Mouse (Mus musculus): ENCODE measurements around the gene Esrra. TPM values are rescaled to one million over a fixed set of nuclear protein-coding genes. Genes with fewer than 3 reads are reported as not detected.
"Not testable (repeated sequence)": the region's sequence is repeated elsewhere in the genome, so short reads cannot be mapped to it uniquely, and the experiment has no call there.

Gene Esrra
- polyA plus RNA-seq, 1 experiment from 2014 or later, result 13.2 TPM

DNA sequence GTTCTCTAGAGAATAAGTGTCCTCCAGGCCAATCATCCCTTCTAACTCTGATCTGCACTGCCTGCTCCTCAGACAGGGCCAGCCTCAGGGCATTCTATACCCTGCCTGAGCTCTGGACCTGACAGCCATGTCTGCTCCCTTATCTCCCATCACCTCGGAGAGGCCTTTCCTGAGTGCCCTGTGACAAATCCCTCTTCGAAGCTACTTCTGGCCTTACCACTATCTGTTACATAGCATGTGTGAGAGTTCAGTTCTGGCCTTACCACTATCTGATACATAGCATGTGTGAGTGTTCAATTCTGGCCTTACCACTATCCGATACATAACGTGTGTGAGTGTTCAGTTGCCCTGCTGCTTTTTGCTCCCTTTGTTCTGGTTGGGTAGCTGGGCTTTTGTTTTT, 6.3 kb downstream of the Esrra start:
- no peak overlapping the region for H3K4me3 ChIP-seq (ENCODE audit: low read depth, low read length)
- H3K4me2 ChIP-seq (ENCODE audit: low read length), result no peak overlapping the region
- ATAC-seq, result no peak
- H3K4me1 ChIP-seq (ENCODE audit: control insufficient read depth, insufficient read depth, low read length), result peaks cover 15% of the 10 kb centered on the region
- H3K9me3 ChIP-seq (replicated peaks; ENCODE audit: control insufficient read depth, low read length, poor library complexity, severe bottlenecking), result no peaks in the 10 kb centered on the region
- 90% methylated on average over 4 of the region's 4 CpGs for WGBS
- no peak overlapping the region for H3K9ac ChIP-seq (ENCODE audit: low read depth, low read length)
- no peaks in the 10 kb centered on the region for H3K27me3 ChIP-seq (ENCODE audit: control insufficient read depth, insufficient read depth, low read depth, low read length)
- H3K27ac ChIP-seq (ENCODE audit: low read length), result no peak overlapping the region
- H3K36me3 ChIP-seq (ENCODE audit: control insufficient read depth, insufficient read depth, low read length), result peaks cover 16% of the 10 kb centered on the region

DNA sequence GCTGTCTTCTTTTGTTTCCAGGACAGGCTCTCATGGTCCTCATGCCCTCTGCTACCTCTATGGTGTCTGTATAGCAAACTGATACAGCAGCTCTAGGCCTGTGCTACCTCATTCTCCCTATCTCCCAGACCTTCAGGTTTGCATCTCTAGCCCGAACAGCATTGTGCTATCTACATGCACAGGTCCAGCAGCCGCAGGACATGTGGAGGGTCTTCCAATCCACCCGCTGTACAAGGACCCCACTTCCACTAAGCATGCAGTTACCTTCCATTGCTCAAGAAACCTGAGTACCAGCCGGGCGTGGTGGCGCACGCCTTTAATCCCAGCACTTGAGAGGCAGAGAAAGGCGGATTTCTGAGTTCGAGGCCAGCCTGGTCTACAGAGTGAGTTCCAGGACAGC, 7.1 kb downstream of the Esrra start:
- no peak for ATAC-seq
- H3K36me3 ChIP-seq (ENCODE audit: control insufficient read depth, insufficient read depth, low read length), result peaks cover 16% of the 10 kb centered on the region
- H3K27me3 ChIP-seq (ENCODE audit: control insufficient read depth, insufficient read depth, low read depth, low read length), result no peaks in the 10 kb centered on the region
- no peak overlapping the region for H3K27ac ChIP-seq (ENCODE audit: low read length)
- WGBS, result 95% methylated on average over 9 of the region's 9 CpGs
- no peak overlapping the region for H3K4me2 ChIP-seq (ENCODE audit: low read length)
- H3K4me3 ChIP-seq (ENCODE audit: low read depth, low read length), result no peak overlapping the region
- H3K9ac ChIP-seq (ENCODE audit: low read depth, low read length), result no peak overlapping the region
- H3K4me1 ChIP-seq (ENCODE audit: control insufficient read depth, insufficient read depth, low read length), result peaks cover 8% of the 10 kb centered on the region; the same call in 1 of the 2 replicates
- H3K9me3 ChIP-seq (replicated peaks; ENCODE audit: control insufficient read depth, low read length, poor library complexity, severe bottlenecking), result no peaks in the 10 kb centered on the region

DNA sequence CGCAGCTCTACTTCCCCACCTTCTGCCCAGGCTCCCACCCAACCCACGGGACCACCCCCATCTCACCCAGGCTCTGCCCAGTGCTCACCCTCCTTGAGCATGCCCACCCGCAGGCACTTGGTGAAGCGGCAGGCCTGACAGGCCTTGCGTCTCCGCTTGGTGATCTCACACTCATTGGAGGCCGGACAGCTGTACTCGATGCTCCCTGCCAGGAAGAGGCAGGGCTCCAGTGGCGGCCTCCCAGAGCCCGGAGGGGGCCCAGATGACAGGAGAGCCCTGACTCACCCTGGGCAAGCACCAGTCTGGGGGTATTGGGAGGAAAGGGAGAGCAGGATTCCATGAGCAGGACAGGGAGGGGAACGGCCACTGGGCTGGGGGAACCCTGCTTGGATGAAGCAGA, 7.6 kb downstream of the Esrra start:
- Histone ChIP-seq H3K4me1 (ENCODE audit: control insufficient read depth, insufficient read depth, low read length) (peaks cover 8% of the 10 kb centered on the region), H3K36me3 (ENCODE audit: control insufficient read depth, insufficient read depth, low read length) (peaks cover 16% of the 10 kb centered on the region), H3K4me2 (ENCODE audit: low read length) (no peak overlapping the region), H3K9ac (ENCODE audit: low read depth, low read length) (no peak overlapping the region), H3K4me3 (ENCODE audit: low read depth, low read length) (no peak overlapping the region), H3K27me3 (ENCODE audit: control insufficient read depth, insufficient read depth, low read depth, low read length) (no peaks in the 10 kb centered on the region), H3K9me3 (replicated peaks; ENCODE audit: control insufficient read depth, low read length, poor library complexity, severe bottlenecking) (no peaks in the 10 kb centered on the region), H3K27ac (ENCODE audit: low read length) (no peak overlapping the region)
- no peak for ATAC-seq
- WGBS, result 83% methylated on average over 11 of the region's 11 CpGs

DNA sequence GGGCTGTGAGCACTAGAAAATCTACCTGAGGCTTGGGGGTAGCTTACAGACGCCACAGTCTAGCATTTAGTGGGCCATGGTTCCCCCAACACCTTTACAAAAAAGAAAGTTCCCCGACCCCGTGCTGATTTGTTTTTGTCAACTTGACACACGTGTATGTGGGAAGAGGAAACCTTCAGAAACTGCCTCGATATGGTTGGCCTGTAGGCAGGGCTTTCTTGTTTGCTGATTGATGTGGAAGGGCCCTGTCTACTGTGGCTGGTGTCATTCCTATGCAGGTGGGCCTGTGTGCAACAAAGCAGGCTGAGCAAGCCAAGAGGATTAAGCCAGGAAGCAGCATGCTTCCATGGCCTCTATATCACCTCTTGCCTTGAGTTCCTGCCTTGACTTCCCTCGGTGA, 8.6 kb downstream of the Esrra start:
- H3K4me3 ChIP-seq (ENCODE audit: low read depth, low read length), result no peak overlapping the region
- 88% methylated on average over 6 of the region's 6 CpGs for WGBS
- ATAC-seq, result no peak
- no peak overlapping the region for H3K4me2 ChIP-seq (ENCODE audit: low read length)
- no peaks in the 10 kb centered on the region for H3K27me3 ChIP-seq (ENCODE audit: control insufficient read depth, insufficient read depth, low read depth, low read length)
- H3K9ac ChIP-seq (ENCODE audit: low read depth, low read length), result no peak overlapping the region
- H3K27ac ChIP-seq (ENCODE audit: low read length), result no peak overlapping the region
- no peaks in the 10 kb centered on the region for H3K9me3 ChIP-seq (replicated peaks; ENCODE audit: control insufficient read depth, low read length, poor library complexity, severe bottlenecking)
- H3K36me3 ChIP-seq (ENCODE audit: control insufficient read depth, insufficient read depth, low read length), result peaks cover 16% of the 10 kb centered on the region
- peaks cover 18% of the 10 kb centered on the region for H3K4me1 ChIP-seq (ENCODE audit: control insufficient read depth, insufficient read depth, low read length)

DNA sequence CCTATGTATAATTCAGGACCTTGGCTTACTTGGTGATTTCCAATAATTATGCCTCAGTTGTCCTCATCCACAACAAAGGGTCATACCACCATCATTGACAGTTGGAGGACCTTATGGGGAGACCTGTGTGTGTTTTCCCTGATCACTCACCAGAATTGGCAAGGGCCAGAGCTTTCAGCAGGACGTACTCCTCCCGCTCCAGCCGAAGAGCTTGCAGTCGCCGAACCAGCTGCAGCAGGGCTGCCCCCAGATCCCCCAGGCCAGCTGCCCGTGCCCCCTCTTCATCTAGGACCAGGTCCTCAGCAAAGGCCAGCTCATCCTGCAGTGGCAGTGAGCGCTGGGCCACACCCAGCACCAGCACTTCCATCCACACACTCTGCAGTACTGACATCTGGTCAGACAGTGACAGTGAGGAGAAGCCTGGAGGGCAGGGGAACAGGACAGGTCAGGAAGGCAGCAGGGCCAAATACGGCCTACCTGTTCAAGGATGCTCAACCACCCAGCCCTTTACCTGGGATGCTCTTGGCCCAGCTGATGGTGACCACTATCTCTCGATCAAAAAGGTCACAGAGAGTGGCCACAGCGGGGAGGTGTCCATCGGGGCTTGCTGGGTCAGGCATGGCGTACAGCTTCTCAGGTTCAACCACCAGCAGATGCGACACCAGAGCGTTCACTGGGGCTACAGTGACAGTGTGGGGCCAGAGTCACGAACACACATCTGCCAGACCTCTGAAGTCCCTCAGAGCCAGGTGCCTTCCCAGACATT, 9.2 kb downstream of the Esrra start:
- H3K4me1 ChIP-seq (ENCODE audit: control insufficient read depth, insufficient read depth, low read length), result peaks cover 23% of the 10 kb centered on the region
- 92% methylated on average over 15 of the region's 15 CpGs for WGBS
- ATAC-seq, result no peak
- H3K4me2 ChIP-seq (ENCODE audit: low read length), result no peak overlapping the region
- no peak overlapping the region for H3K9ac ChIP-seq (ENCODE audit: low read depth, low read length)
- H3K9me3 ChIP-seq (replicated peaks; ENCODE audit: control insufficient read depth, low read length, poor library complexity, severe bottlenecking), result no peaks in the 10 kb centered on the region
- H3K4me3 ChIP-seq (ENCODE audit: low read depth, low read length), result no peak overlapping the region
- peaks cover 16% of the 10 kb centered on the region for H3K36me3 ChIP-seq (ENCODE audit: control insufficient read depth, insufficient read depth, low read length)
- no peaks in the 10 kb centered on the region for H3K27me3 ChIP-seq (ENCODE audit: control insufficient read depth, insufficient read depth, low read depth, low read length)
- no peak overlapping the region for H3K27ac ChIP-seq (ENCODE audit: low read length)

DNA sequence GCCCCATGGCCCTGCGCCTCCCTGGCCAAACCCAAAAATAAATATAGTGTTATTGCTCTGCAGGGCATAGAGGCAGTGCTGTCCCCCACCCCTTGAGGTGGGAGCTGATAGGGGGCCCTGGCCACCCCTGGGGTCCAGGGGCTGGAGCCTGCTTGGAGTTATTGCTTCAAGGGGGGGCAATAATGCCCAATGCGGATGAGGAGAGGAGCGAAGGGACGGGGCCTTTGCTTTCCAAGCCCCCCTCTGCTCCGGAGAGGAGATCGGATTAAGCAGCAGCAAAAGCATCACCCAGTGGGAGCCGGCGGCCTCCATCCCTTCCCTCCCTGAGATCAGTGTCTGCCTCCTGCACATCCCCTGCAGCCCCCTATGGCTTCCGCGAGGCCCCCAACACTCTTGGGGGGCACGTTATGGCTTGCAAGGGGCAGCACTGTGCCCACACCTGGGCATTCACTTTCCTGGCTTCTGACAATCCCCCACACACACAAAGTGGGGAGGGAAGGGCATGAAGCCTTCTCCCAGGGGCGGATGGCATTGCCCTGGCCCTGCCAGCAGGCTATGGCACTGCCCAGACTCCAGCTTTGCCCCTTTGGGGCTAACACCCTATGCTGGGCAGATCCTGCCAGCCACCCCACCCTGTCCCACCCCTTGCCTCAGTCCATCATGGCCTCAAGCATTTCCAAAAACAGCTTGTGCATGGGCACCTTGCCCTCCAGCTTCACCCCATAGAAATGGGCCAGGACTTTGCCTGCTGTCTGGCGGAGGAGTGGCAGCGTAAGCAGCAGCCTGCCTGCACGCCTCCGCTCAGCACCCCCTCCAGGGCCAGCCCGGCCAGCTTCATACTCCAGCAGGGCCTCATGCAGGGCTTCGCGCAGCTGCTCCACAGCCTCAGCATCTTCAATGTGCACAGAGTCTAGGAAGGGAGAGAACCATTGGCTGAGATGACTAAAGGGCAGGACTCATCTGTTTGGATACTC, 10.2 kb downstream of the Esrra start:
- Histone ChIP-seq H3K4me3 (ENCODE audit: low read depth, low read length) (no peak overlapping the region), H3K9me3 (replicated peaks; ENCODE audit: control insufficient read depth, low read length, poor library complexity, severe bottlenecking) (no peaks in the 10 kb centered on the region), H3K4me2 (ENCODE audit: low read length) (peak overlapping the region; percentile 72), H3K27me3 (ENCODE audit: control insufficient read depth, insufficient read depth, low read depth, low read length) (no peaks in the 10 kb centered on the region), H3K36me3 (ENCODE audit: control insufficient read depth, insufficient read depth, low read length) (peaks cover 23% of the 10 kb centered on the region), H3K4me1 (ENCODE audit: control insufficient read depth, insufficient read depth, low read length) (peaks cover 23% of the 10 kb centered on the region), H3K9ac (ENCODE audit: low read depth, low read length) (no peak overlapping the region), H3K27ac (ENCODE audit: low read length) (no peak overlapping the region)
- WGBS, result 79% methylated on average over 19 of the region's 19 CpGs
- no peak for ATAC-seq

DNA sequence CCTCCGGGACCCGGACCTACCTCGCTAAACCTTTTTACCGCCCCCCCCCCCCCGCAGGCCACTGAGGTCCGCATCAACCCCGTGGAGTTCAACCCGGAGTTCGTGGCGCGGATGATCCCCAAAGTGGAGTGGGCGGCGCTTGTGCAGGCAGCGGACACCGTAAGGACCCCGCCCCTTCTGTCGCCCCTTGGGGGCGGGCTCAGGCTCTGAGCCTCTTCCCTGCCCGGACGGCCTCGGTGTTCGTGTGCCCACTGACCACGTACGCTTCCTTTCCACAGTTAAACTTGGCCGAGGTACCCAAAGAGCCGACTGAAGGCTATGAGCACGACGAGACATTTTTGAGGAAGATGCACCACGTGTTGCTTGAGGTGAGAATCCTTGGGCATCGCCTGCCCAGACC, 11.3 kb downstream of the Esrra start:
- H3K36me3 ChIP-seq (ENCODE audit: control insufficient read depth, insufficient read depth, low read length), result peaks cover 30% of the 10 kb centered on the region
- H3K27ac ChIP-seq (ENCODE audit: low read length), result peak overlapping the region; percentile 97
- H3K27me3 ChIP-seq (ENCODE audit: control insufficient read depth, insufficient read depth, low read depth, low read length); H3K9me3 ChIP-seq (replicated peaks; ENCODE audit: control insufficient read depth, low read length, poor library complexity, severe bottlenecking): not testable (repeated sequence)
- ATAC-seq, result peak; percentile 5
- peaks cover 23% of the 10 kb centered on the region for H3K4me1 ChIP-seq (ENCODE audit: control insufficient read depth, insufficient read depth, low read length)
- H3K9ac ChIP-seq (ENCODE audit: low read depth, low read length), result peak overlapping the region; percentile 69
- under 1% methylated on average over 29 of the region's 30 CpGs for WGBS
- H3K4me2 ChIP-seq (ENCODE audit: low read length), result peak overlapping the region; percentile 72
- H3K4me3 ChIP-seq (ENCODE audit: low read depth, low read length), result peak overlapping the region; percentile 54

DNA sequence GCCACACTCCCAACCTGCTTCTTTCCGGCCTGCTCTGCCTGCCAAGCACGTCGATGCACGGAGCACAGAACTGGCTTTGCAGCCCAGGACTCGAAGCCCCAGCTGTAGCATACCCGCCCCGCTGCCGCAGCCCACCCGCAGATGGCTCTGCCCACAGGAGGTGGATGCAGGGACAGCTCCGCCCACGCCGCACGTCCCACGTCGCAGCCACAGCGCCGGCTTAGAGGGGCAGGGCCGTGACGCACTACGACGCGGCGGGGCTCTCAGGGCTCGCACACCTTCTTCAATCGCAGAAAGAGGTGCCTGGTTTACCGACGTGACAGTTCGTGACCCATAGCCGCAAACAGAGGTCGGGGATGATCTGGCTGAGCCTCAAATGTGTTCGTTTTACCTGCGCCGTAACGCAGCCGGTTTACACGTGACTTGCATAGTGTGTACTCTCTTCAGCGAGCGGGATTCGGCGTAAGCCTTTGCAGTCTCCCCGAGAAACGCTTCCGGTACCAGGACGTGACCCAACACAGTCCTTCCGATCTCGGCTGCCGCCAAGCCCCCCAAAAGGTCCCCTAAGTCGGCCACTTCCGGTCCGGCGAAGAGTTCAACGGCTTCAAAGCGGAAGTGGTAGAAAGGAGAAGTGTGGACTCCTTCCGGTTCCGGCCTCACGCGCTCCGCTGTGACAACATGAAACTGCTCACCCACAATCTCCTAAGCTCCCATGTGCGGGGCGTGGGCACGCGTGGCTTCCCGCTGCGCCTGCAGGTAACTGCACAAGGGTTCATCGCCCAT, 11.9 kb downstream of the Esrra start, which contains the start of the genes Trmt112 and Prdx5:
Trmt112 (plus strand) TSS at position 192 of the 783 bp plus-strand sequence.
Prdx5 (minus strand) TSS at position 600 of the 783 bp plus-strand sequence.
- Histone ChIP-seq H3K4me2 (ENCODE audit: low read length) (peak within 1 kb of the TSS; percentile 72), H3K9ac (ENCODE audit: low read depth, low read length) (peak within 1 kb of the TSS; percentile 69), H3K4me1 (ENCODE audit: control insufficient read depth, insufficient read depth, low read length) (peaks cover 23% of the 10 kb centered on the region), H3K9me3 (replicated peaks; ENCODE audit: control insufficient read depth, low read length, poor library complexity, severe bottlenecking) (no peaks in the 10 kb centered on the region), H3K27me3 (ENCODE audit: control insufficient read depth, insufficient read depth, low read depth, low read length) (no peaks in the 10 kb centered on the region), H3K27ac (ENCODE audit: low read length) (peak within 1 kb of the TSS; percentile 97), H3K36me3 (ENCODE audit: control insufficient read depth, insufficient read depth, low read length) (peaks cover 34% of the 10 kb centered on the region), H3K4me3 (ENCODE audit: low read depth, low read length) (peak within 1 kb of the TSS; percentile 54)
- under 1% methylated on average over 65 of the region's 65 CpGs for WGBS
- peak; percentile 94 for ATAC-seq

Data from midbrain, embryonic 16.5 days (tissue).